Mouse (Mus musculus) stomach, embryonic 16.5 days (tissue): ENCODE measurements at regions not wholly inside any gene's neighbourhood (a gene's known extent, or its start where the extent isn't known, plus 50 kb on each side); places are given as distances from the start of the nearest gene placed in this dataset.

Experiments used
- ATAC-seq: fragments of 200-750 bp; cut with Nextera tagmentation; 2 replicates; pipeline ENCODE4 v1.8.0; 2017; ENCODE audit warnings: moderate number of reproducible peaks, moderate TSS enrichment; ENCODE audit not compliant: insufficient read depth, low FRiP score
- H3K27ac ChIP-seq: fragments of 300-500 bp; sonication (generic); 2 replicates; pipeline ENCODE4 v1.5.1; 2014; ENCODE audit warnings: low read length
- H3K27me3 ChIP-seq: fragments of 300-500 bp; sonication (generic); 2 replicates; pipeline ENCODE4 v1.6.1; 2014; ENCODE audit warnings: low read length, control low read depth, mixed read lengths; ENCODE audit not compliant: control insufficient read depth, insufficient read depth
- H3K36me3 ChIP-seq: fragments of 300-500 bp; sonication (generic); 2 replicates; pipeline ENCODE4 v1.6.1; 2014; ENCODE audit warnings: low read length; ENCODE audit not compliant: control insufficient read depth, insufficient read depth
- H3K4me1 ChIP-seq: fragments of 300-500 bp; sonication (generic); 2 replicates; pipeline ENCODE4 v1.6.1; 2014; ENCODE audit warnings: low read length, control low read depth, mixed read lengths; ENCODE audit not compliant: control insufficient read depth, insufficient read depth
- H3K4me2 ChIP-seq: fragments of 300-500 bp; sonication (generic); 2 replicates; pipeline ENCODE4 v1.6.1; 2014; ENCODE audit warnings: low read depth, low read length, mixed read lengths
- H3K4me3 ChIP-seq: fragments of 300-500 bp; sonication (generic); replicated peaks from 2 replicates; pipeline ENCODE4 v1.5.1; 2014; ENCODE audit warnings: mild to moderate bottlenecking, low read length
- H3K9ac ChIP-seq: fragments of 300-500 bp; sonication (generic); 2 replicates; pipeline ENCODE4 v1.6.1; 2014; ENCODE audit warnings: low read length
- H3K9me3 ChIP-seq: fragments of 300-500 bp; sonication (generic); replicated peaks from 2 replicates; pipeline ENCODE4 v1.6.1; 2016; ENCODE audit warnings: low read length, control low read depth; ENCODE audit not compliant: control insufficient read depth
- WGBS: fragments of 180-500 bp; shearing (Covaris S2); extraction: QIAGEN DNeasy Blood & Tissue Kit; methylation state at CpG from one replicate; pipeline ENCODE4 v1.1.7; 2014; 5-methylcytosine and 5-hydroxymethylcytosine counted together

DNA sequence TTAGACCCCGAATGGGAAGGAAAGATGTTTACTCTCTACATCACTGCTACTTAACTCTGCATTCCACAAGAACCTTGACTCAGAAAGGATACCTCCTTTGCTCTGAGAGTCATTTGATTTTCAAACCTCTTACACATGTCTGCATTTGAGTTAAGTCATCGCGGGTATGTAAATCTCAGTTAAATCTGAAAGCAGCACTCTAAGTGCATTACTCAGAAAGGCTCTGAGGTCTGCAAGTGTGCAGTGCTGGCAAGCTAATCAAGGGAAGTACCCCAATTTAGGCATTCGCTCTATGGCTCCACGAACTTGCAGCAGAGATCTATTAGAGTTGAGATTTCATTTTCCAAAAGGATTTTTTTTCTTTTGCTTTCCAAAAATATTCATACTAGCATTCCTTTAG is 538.2 kb downstream of the Nfib start:
- Histone ChIP-seq H3K4me2 (no peak overlapping the region), H3K36me3 (no peaks in the 10 kb centered on the region), H3K4me3 (no peak overlapping the region), H3K9ac (no peak overlapping the region), H3K27me3 (no peaks in the 10 kb centered on the region), H3K4me1 (no peaks in the 10 kb centered on the region), H3K27ac (no peak overlapping the region), H3K9me3 (no peaks in the 10 kb centered on the region)
- WGBS: 60% methylated on average over 5 of the region's 5 CpGs
- ATAC-seq: no peak

DNA sequence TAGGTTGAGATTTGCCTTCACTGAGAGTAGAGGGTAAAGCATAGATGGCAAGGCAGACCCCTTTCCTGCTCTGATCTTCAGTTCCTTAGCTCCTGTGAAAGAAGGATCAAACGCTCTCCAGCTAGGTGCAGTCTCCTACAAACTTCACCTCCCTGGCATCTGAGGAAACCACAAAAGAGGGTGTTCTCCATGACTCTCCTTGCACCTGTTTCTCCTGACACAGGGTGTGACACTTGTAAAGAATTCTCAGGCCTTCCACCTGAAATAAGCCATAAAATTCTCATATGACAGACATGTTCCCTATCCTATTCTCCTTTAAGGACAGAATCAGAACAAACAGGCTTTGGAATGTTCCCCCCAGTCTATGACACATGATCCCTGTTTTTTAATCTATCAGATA is 538.7 kb downstream of the Nfib start:
- H3K27me3 ChIP-seq: no peaks in the 10 kb centered on the region
- no peaks in the 10 kb centered on the region for H3K9me3 ChIP-seq
- H3K4me3 ChIP-seq: no peak overlapping the region
- H3K9ac ChIP-seq: no peak overlapping the region
- no peaks in the 10 kb centered on the region for H3K4me1 ChIP-seq
- H3K27ac ChIP-seq: no peak overlapping the region
- H3K4me2 ChIP-seq: no peak overlapping the region
- WGBS: 86% methylated on average over 1 of the region's 1 CpGs
- no peak for ATAC-seq
- no peaks in the 10 kb centered on the region for H3K36me3 ChIP-seq

DNA sequence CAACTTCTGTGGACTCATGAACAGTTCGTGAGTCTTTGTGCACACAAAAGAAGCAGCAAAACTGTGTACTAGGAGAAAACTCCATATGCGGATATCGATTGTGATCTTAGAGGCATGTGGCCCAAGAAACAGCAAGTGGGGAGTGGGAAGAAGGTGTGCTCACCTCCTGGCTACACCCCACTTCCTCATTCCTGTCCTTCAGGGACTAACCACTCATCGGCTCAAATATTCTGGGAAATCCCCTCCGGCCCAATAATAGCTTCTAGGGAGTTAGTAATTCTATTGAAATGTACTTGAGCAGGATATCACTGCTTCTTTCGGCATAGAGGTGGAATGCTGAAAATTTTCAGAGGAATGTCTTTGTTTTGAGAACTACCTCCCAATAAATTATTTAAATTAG is 539.5 kb downstream of the Nfib start:
- no peak for ATAC-seq
- no peak overlapping the region for H3K9ac ChIP-seq
- no peaks in the 10 kb centered on the region for H3K4me1 ChIP-seq
- no peak overlapping the region for H3K27ac ChIP-seq
- no peak overlapping the region for H3K4me3 ChIP-seq
- H3K36me3 ChIP-seq: no peaks in the 10 kb centered on the region
- H3K27me3 ChIP-seq: no peaks in the 10 kb centered on the region
- 75% methylated on average over 6 of the region's 6 CpGs for WGBS
- no peaks in the 10 kb centered on the region for H3K9me3 ChIP-seq
- H3K4me2 ChIP-seq: no peak overlapping the region

DNA sequence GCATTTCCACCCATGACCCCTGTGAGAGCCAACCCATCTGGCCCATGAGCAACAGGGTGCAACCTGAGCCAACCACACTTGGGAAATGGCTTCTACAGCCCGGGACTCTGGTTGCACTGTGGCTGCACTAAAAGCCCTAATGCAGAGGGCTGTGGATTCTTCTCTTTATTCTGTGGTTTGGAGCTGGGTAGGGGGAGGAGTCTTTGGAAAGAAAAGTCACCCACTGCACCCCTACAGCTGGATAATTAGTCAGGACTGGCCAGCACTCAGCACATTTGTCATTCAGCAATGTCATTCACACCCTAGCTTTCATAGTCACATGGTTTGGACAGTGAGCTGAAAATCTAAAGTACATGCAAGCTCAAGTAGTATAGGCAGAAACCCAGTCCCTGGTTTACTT is 541.5 kb downstream of the Nfib start:
- no peak for ATAC-seq

DNA sequence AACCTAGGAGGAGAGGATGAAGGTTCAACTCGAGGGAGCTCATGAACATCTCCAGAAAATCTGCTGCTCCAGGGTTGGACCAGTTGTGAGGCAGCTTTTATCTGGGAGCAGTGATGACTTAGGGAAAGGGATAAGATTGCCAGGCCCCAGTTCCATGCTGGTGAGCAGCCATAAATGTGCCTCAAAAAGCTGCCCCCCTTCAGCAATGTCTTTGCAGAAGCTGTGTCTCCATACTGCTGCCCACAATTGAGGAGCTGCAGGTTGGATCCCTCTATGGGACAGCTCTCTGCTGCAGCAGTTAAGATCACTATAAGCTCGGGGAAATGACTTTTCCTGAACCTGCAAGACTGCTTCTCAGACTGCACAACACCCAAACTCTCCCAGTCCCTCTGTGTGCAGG is 543.7 kb downstream of the Nfib start:
- Histone ChIP-seq H3K9ac (no peak overlapping the region), H3K27me3 (no peaks in the 10 kb centered on the region), H3K27ac (no peak overlapping the region), H3K4me2 (no peak overlapping the region), H3K4me1 (no peaks in the 10 kb centered on the region), H3K36me3 (no peaks in the 10 kb centered on the region), H3K4me3 (no peak overlapping the region), H3K9me3 (no peaks in the 10 kb centered on the region)
- 73% methylated on average over 2 of the region's 2 CpGs for WGBS
- ATAC-seq: no peak

More for the DNA sequence above, 541.5 kb downstream of the Nfib start:
- Histone ChIP-seq H3K9me3 (no peaks in the 10 kb centered on the region), H3K4me1 (no peaks in the 10 kb centered on the region), H3K4me2 (no peak overlapping the region), H3K9ac (no peak overlapping the region), H3K4me3 (no peak overlapping the region), H3K27me3 (no peaks in the 10 kb centered on the region), H3K36me3 (no peaks in the 10 kb centered on the region), H3K27ac (no peak overlapping the region)
- 35% methylated on average over 1 of the region's 1 CpGs for whole genome bisulfite sequencing

DNA sequence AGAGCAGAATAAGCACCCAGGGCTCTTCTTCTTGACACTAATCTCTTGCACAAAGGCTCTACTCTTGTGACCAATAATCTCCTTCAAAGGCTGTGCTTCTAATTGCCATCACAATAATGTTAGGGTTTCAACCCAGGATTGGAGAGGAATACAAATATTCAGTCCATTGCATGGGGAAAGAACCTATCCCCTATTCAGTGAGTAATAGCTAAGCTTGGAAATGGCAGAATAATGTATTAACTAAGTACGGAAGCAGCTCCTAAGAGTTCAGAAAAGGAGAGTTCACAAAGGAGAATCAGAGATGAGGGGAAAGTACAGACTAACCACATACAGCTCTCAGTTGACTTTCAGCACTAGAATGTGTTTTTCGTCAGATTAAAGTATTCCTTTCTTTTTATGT is 544.3 kb downstream of the Nfib start:
- no peak overlapping the region for H3K9ac ChIP-seq
- H3K4me3 ChIP-seq: no peak overlapping the region
- no peaks in the 10 kb centered on the region for H3K36me3 ChIP-seq
- WGBS: 89% methylated on average over 2 of the region's 2 CpGs
- no peak for ATAC-seq
- no peaks in the 10 kb centered on the region for H3K4me1 ChIP-seq
- H3K4me2 ChIP-seq: no peak overlapping the region
- no peaks in the 10 kb centered on the region for H3K27me3 ChIP-seq
- H3K27ac ChIP-seq: no peak overlapping the region
- H3K9me3 ChIP-seq: no peaks in the 10 kb centered on the region

DNA sequence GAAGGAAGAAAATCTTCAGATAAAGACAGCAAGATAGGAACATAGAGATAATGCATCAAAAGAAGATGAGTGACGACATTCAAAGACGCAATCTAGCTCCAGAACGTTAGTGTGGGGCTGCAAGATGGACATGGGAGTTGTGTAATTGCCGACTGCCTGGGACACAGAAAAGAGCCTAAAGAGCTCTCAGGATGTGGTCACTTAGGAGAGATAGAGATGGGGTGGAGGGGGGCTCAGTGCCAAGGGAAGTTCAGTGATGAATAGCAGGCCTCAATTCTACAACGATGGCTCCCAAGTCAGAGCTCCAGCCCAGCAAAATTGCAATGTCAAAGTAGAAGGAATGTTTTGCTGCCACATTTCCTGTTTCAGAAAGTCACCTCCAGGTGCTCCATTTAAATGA is 545.3 kb downstream of the Nfib start:
- no peaks in the 10 kb centered on the region for H3K27me3 ChIP-seq
- ATAC-seq: no peak
- H3K9me3 ChIP-seq: no peaks in the 10 kb centered on the region
- no peaks in the 10 kb centered on the region for H3K36me3 ChIP-seq
- H3K4me2 ChIP-seq: no peak overlapping the region
- H3K4me1 ChIP-seq: no peaks in the 10 kb centered on the region
- no peak overlapping the region for H3K9ac ChIP-seq
- no peak overlapping the region for H3K4me3 ChIP-seq
- H3K27ac ChIP-seq: no peak overlapping the region
- 63% methylated on average over 5 of the region's 5 CpGs for WGBS

DNA sequence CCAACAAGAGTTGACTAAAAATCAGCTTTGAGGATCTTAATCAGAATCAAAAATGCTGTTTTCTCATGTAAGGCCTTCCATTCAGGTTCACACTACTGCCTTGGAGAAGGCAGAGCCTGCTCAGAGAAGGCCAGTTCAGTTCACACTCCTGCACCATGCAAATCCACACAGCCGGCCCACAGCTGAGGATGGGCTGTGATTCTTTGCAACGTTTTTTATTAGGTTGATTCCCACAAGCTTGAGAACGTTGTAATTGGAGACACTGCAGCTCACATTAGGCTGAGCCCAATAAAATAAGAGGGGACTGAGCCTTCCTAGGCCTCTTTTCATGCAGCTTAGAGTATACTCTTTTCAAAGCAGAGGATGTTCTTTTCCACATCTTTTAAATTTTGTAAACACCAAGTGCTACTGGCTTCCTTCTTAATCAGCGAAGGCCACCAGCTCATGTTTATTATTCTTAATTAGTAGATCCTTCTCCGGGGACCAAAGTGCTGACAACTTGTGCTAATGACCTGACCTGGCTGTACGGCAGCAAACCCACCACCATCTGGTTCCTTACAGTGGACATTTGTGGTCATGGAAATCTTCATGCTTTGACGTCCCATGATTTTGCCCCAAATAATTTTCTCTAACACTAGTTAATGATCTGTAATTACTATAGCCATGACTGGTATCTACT is 549.8 kb downstream of the Nfib start:
- H3K4me2 ChIP-seq: no peak overlapping the region
- no peak overlapping the region for H3K27ac ChIP-seq
- 42% methylated on average over 7 of the region's 7 CpGs for WGBS
- no peak for ATAC-seq
- no peak overlapping the region for H3K4me3 ChIP-seq
- no peaks in the 10 kb centered on the region for H3K36me3 ChIP-seq
- H3K27me3 ChIP-seq: no peaks in the 10 kb centered on the region
- no peak overlapping the region for H3K9ac ChIP-seq
- H3K9me3 ChIP-seq: no peaks in the 10 kb centered on the region
- H3K4me1 ChIP-seq: no peaks in the 10 kb centered on the region

DNA sequence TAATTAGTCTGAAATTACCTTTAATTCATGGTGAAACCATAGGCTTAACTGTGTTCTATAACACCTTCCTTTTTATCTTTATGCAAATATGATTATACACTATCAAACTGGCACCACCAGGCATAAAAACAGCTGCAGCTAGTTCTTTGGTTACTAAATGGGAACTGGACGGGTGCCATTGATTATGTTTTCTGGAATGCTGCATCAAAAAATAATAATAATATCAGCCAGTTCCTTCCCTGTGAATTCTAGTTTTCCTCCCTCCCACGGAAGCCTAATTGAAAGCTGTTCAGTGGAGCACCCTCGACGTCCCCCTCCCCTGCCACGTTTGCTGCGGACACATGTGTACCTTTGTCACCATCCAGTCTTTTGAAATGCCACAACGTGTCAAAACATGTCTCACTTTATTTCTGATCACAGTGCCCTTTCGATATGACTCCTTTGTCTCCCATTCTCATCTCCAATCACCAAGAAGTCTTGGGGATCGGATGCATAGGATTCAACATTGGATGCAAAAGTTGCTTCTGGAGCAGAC is 551.5 kb downstream of the Nfib start:
- H3K36me3 ChIP-seq: no peaks in the 10 kb centered on the region
- H3K27me3 ChIP-seq: no peaks in the 10 kb centered on the region
- ATAC-seq: no peak
- no peak overlapping the region for H3K27ac ChIP-seq
- whole genome bisulfite sequencing: 83% methylated on average over 9 of the region's 9 CpGs
- no peak overlapping the region for H3K9ac ChIP-seq
- H3K4me1 ChIP-seq: no peaks in the 10 kb centered on the region
- H3K9me3 ChIP-seq: no peaks in the 10 kb centered on the region
- H3K4me3 ChIP-seq: no peak overlapping the region
- no peak overlapping the region for H3K4me2 ChIP-seq
